Comparison of ENCODE assay signal across 8 mouse cellular contexts in genomic region chr11:94676754-94677606, GRCm38 (mm10). TPM values are rescaled to one million over a fixed set of nuclear protein-coding genes. Genes with fewer than 3 reads are reported as not detected.
DNase-seq lines count a peak whose midpoint lies in the region; ATAC-seq and TF ChIP-seq lines count a peak whose summit lies in the region.

TSS of gene Xylt2 (minus strand) at chr11:94677515.

- peak within 1 kb of the TSS; percentile 28; the same call in 1 of the 2 replicates for H3K27ac ChIP-seq in ES-E14 (ENCODE audit: insufficient read depth, low read depth, low read length, poor library complexity, severe bottlenecking)
- peak within 1 kb of the TSS; percentile 87 for H3K27ac ChIP-seq in forebrain, embryonic 16.5 days (ENCODE audit: low read length)
- peak within 1 kb of the TSS; percentile 91 for H3K27ac ChIP-seq in layer of hippocampus, adult 2 months
- peak within 1 kb of the TSS; percentile 85 for H3K27ac ChIP-seq in lung, embryonic 14.5 days (ENCODE audit: low read depth)
- H3K27ac ChIP-seq in olfactory bulb, adult 2 months (ENCODE audit: insufficient read depth, low read depth, low read length) = peak within 1 kb of the TSS; percentile 36; the same call in 1 of the 2 replicates
- H3K27ac ChIP-seq in thymus, adult 2 months (ENCODE audit: control insufficient read depth, insufficient read depth, low read length) = no peak within 1 kb of the TSS

- no peaks in the 10 kb centered on the region for H3K27me3 ChIP-seq in forebrain, embryonic 16.5 days (replicated peaks; ENCODE audit: control insufficient read depth, insufficient read depth, low read length)
- no peaks in the 10 kb centered on the region for H3K27me3 ChIP-seq in lung, embryonic 14.5 days (ENCODE audit: insufficient read depth, low read length)
- H3K27me3 ChIP-seq in thymus, adult 2 months (ENCODE audit: control insufficient read depth, insufficient read depth, low read length) = no peaks in the 10 kb centered on the region

- H3K36me3 ChIP-seq in ES-E14 (ENCODE audit: control insufficient read depth, insufficient read depth, low read length, poor library complexity, severe bottlenecking) = no peaks in the 10 kb centered on the region; the same call in 1 of the 2 replicates
- H3K36me3 ChIP-seq in forebrain, embryonic 16.5 days (ENCODE audit: control insufficient read depth, insufficient read depth) = no peaks in the 10 kb centered on the region
- H3K36me3 ChIP-seq in lung, embryonic 14.5 days (ENCODE audit: insufficient read depth) = no peaks in the 10 kb centered on the region; the same call in 1 of the 2 replicates
- H3K36me3 ChIP-seq in thymus, adult 2 months (ENCODE audit: control insufficient read depth, insufficient read depth, low read length) = no peaks in the 10 kb centered on the region

- H3K9me3 ChIP-seq in ES-E14 (ENCODE audit: control insufficient read depth, insufficient read depth, low read depth, low read length) = no peaks in the 10 kb centered on the region
- H3K9me3 ChIP-seq in forebrain, embryonic 16.5 days (ENCODE audit: control insufficient read depth, low read length) = no peaks in the 10 kb centered on the region
- H3K9me3 ChIP-seq in lung, embryonic 14.5 days (ENCODE audit: low read depth, low read length) = no peaks in the 10 kb centered on the region

- H3K4me3 ChIP-seq in ES-E14 (ENCODE audit: insufficient read depth in 1 of 2, low read depth in 1 of 2, low read length in 2 of 2, poor library complexity in 1 of 2, severe bottlenecking in 1 of 2) = peak within 1 kb of the TSS; percentile 91 to 97
- H3K4me3 ChIP-seq in forebrain, embryonic 16.5 days (replicated peaks; ENCODE audit: low read length) = peak within 1 kb of the TSS; percentile 92
- H3K4me3 ChIP-seq in layer of hippocampus, adult 2 months = peak within 1 kb of the TSS; percentile 70
- H3K4me3 ChIP-seq in lung, embryonic 14.5 days (ENCODE audit: low read depth, low read length) = peak within 1 kb of the TSS; percentile 96
- H3K4me3 ChIP-seq in olfactory bulb, adult 2 months (ENCODE audit: insufficient read depth, low read depth, low read length) = peak within 1 kb of the TSS; percentile 88
- peak within 1 kb of the TSS; percentile 55 for H3K4me3 ChIP-seq in thymus, adult 2 months (ENCODE audit: control insufficient read depth, insufficient read depth, low read length)

- in situ Hi-C loops in ES-E14 (cut with MboI; ENCODE audit: low sequenced_read_pairs in 2 of 2, unreplicated experiment in 2 of 2) = no loop called here

- H3K4me2 ChIP-seq in forebrain, embryonic 16.5 days (ENCODE audit: low read length) = peak within 1 kb of the TSS; percentile 81
- H3K4me2 ChIP-seq in lung, embryonic 14.5 days = peak within 1 kb of the TSS; percentile 88

- peak; percentile 95 for TF ChIP-seq POLR2A in olfactory bulb, adult 2 months (IDR thresholded peaks at IDR 0.05; ENCODE audit: insufficient read depth, low read depth, low read length)
- peak; percentile 71 for TF ChIP-seq POLR2A in thymus, adult 2 months (IDR thresholded peaks at IDR 0.05; ENCODE audit: control insufficient read depth, extremely low read depth, insufficient read depth, low read length, poor library complexity)

- intact Hi-C loops in heart, postnatal 36 days (cut with DNase I) = no loop called here

- WGBS in forebrain, embryonic 16.5 days = under 1% methylated on average over 80 of the region's 82 CpGs
- under 1% methylated on average over 80 of the region's 82 CpGs for WGBS in lung, embryonic 14.5 days
- under 1% methylated on average over 82 of the region's 82 CpGs for WGBS in olfactory bulb, adult 2 months
- WGBS in thymus, adult 2 months = 1% methylated on average over 79 of the region's 82 CpGs

- no peak for TF ChIP-seq CTCF in layer of hippocampus, adult 2 months (conservative IDR thresholded peaks at IDR 0.05)
- TF ChIP-seq CTCF in lung, embryonic 14.5 days (IDR thresholded peaks at IDR 0.05; ENCODE audit: low read depth) = no peak
- TF ChIP-seq CTCF in olfactory bulb, adult 2 months (IDR thresholded peaks at IDR 0.05; ENCODE audit: insufficient read depth, low read depth, low read length) = no peak
- TF ChIP-seq CTCF in thymus, adult 2 months (IDR thresholded peaks at IDR 0.05; ENCODE audit: borderline replicate concordance, control insufficient read depth, extremely low read depth, insufficient read depth, low read length, poor library complexity) = peak; percentile 23; the same call in 1 of the 2 replicates

- H3K9ac ChIP-seq in ES-E14 (ENCODE audit: insufficient read depth, low read depth, low read length, poor library complexity, severe bottlenecking) = peak within 1 kb of the TSS; percentile 95
- peak within 1 kb of the TSS; percentile 96 for H3K9ac ChIP-seq in forebrain, embryonic 16.5 days (replicated peaks; ENCODE audit: low read depth, low read length)
- H3K9ac ChIP-seq in lung, embryonic 14.5 days = peak within 1 kb of the TSS; percentile 95

- H3K4me1 ChIP-seq in ES-E14 (ENCODE audit: control insufficient read depth in 2 of 2, insufficient read depth in 2 of 2, low read length in 2 of 2, poor library complexity in 1 of 2) = peaks cover 0 to 16% of the 10 kb centered on the region in 2 experiments; a peak in 2 of 4 replicates
- H3K4me1 ChIP-seq in forebrain, embryonic 16.5 days (replicated peaks; ENCODE audit: control insufficient read depth, insufficient read depth, low read length) = peaks cover 20% of the 10 kb centered on the region
- H3K4me1 ChIP-seq in lung, embryonic 14.5 days (ENCODE audit: insufficient read depth) = peaks cover 5% of the 10 kb centered on the region; the same call in 1 of the 2 replicates
- H3K4me1 ChIP-seq in olfactory bulb, adult 2 months (ENCODE audit: control insufficient read depth, insufficient read depth, low read length) = peaks cover 31% of the 10 kb centered on the region
- peaks cover 25% of the 10 kb centered on the region for H3K4me1 ChIP-seq in thymus, adult 2 months (replicated peaks; ENCODE audit: control insufficient read depth, insufficient read depth, low read length)

- peak; percentile 78 for DNase-seq in ES-E14 (ENCODE audit: low read depth, low spot score)
- peak; percentile 91 for DNase-seq in cerebellum, adult 11-12 months
- peak; percentile 94 to 95 for DNase-seq in heart, postnatal 36 days
- peak; percentile 90 to 92 for DNase-seq in layer of hippocampus, adult 2 months (ENCODE audit: low spot score in 2 of 2)
- peak; percentile 97 for DNase-seq in lung, embryonic 14.5 days
- peak; percentile 94 for DNase-seq in thymus, adult 2 months

- ATAC-seq in forebrain, embryonic 16.5 days = peak; percentile 97
- ATAC-seq in lung, embryonic 14.5 days (ENCODE audit: insufficient read depth) = peak; percentile 96

TF ChIP-seq in ES-E14, 5 proteins besides CTCF, POLR2A, EP300 and RAD21:
- TF ChIP-seq ZNF384 (IDR thresholded peaks at IDR 0.05; ENCODE audit: low read depth, low read length) (no peak), ZC3H11A (IDR thresholded peaks at IDR 0.05; ENCODE audit: borderline replicate concordance, low read depth, low read length) (no peak), CHD2 (IDR thresholded peaks at IDR 0.05; ENCODE audit: low read depth, low read length) (no peak), HCFC1 (IDR thresholded peaks at IDR 0.05; ENCODE audit: borderline replicate concordance, insufficient read depth, low read length) (no peak), MAFK (IDR thresholded peaks at IDR 0.05; ENCODE audit: insufficient read depth, low read depth, low read length) (no peak)

RNA-seq across cellular contexts. Expression of gene Xylt2, which starts in this region (rescaled TPM):
- total RNA-seq in ES-E14 (2012; rRNA removed) = 58.0 and 91.2 TPM in 2 replicates
- polyA plus RNA-seq in forebrain, embryonic 16.5 days (2015; fragmentation: Nextera tagmentation; extraction: Ambion mirVana) = 8.1 and 8.2 TPM in 2 replicates
- 10 to 100 TPM in 1 of 2 experiments, 1 to 10 TPM in 1; 10.0 to 10.4 TPM for total RNA-seq in heart, postnatal 36 days (2021)
- 10 to 100 TPM; 25.5 to 27.7 TPM for total RNA-seq in layer of hippocampus, adult 2 months (2021)
- 25.0 and 31.5 TPM in 2 replicates for polyA plus RNA-seq in lung, embryonic 14.5 days (2014; fragmentation: Nextera tagmentation; extraction: Ambion mirVana)
- polyA plus RNA-seq in olfactory bulb, adult 2 months (2012; ENCODE audit: insufficient read depth, insufficient read length, low replicate concordance, missing spikeins) = not detected in 2 replicates
- polyA plus RNA-seq in thymus, adult 2 months (2012; rRNA removed) = 81.9 and 95.3 TPM in 2 replicates
